Mouse (Mus musculus): Measurements from ENCODE around the gene Pycard.
"Not testable (repeated sequence)": the region's sequence is repeated elsewhere in the genome, so short reads cannot be mapped to it uniquely, and the experiment has no call there.

Gene Pycard

DNA sequence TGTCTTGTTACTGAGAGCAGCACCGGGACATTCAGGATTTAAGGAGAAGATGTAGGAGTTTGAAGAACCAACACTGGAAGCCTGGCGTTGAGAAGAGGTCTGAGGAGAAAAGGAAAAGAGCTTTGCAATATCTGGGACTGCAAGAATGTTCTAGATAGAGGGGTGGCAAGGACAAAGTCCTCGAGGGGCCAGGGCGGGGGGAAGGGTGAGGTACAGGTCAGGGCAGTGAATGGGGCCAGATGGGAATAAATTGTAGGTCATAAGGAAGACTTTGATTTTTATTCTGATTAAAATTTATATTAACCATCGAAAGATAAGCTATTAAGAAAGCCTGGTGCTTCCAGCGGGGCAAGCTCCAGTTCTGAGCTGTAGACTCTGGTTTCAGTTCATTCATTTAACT lies 9.4 kb upstream of the Pycard start:
- no peak for DNase-seq

DNA sequence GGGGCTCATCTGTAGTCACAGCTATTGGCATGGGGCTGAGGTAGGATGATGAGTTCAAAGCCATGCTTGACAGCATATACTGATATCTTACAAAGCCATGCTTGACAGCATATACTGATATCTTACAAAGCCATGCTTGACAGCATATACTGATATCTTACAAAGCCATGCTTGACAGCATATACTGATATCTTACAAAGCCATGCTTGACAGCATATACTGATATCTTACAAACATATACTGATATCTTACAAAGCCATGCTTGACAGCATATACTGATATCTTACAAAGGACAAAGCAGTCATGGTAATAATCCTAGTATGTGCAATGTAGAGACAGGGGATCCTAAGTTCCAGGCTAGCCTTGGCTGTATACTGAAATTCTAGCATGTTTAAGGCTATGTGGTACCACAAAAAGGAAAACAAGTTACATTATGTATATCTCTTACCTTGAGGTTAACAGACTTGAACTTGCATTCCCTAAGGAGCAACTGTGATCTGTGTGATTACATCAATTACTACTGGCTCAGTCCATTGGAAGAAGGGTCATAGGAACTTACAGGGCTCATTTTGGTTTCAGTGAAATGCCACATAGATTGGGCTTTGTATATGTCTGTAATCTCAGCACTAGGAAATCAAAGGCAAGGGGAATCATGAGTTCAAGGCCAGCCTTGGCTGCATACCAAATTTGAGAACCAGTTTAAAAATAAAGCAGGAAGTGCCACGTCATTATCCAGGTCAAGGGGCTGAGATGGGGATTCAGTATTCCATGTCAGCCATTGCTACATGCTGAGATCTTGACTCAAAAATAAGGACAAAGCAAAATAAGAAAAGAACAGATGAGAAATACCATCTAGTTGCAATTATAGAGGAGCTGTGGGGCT lies 6.6 kb upstream of the Pycard start:
- DNase-seq = no peak

DNA sequence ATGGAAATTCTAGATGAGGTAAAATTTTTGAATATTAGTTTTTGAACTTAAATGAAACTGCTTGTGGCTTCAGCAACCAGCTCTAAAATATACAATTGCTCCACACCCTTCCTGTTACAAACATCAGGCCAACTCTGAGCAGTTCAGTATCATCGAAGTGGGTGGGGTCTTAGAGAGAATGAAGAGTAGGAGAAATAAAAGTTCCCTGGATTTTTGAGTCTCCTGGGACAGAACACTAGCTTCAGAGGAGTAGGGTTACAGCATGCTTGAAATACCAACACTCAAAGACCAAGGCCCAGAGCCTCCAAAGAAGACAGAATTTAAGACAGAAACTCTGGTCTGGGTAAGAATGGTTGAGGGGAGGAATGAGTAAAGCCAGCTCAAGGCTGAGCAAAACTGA lies 5.8 kb upstream of the Pycard start:
- DNase-seq = no peak

DNA sequence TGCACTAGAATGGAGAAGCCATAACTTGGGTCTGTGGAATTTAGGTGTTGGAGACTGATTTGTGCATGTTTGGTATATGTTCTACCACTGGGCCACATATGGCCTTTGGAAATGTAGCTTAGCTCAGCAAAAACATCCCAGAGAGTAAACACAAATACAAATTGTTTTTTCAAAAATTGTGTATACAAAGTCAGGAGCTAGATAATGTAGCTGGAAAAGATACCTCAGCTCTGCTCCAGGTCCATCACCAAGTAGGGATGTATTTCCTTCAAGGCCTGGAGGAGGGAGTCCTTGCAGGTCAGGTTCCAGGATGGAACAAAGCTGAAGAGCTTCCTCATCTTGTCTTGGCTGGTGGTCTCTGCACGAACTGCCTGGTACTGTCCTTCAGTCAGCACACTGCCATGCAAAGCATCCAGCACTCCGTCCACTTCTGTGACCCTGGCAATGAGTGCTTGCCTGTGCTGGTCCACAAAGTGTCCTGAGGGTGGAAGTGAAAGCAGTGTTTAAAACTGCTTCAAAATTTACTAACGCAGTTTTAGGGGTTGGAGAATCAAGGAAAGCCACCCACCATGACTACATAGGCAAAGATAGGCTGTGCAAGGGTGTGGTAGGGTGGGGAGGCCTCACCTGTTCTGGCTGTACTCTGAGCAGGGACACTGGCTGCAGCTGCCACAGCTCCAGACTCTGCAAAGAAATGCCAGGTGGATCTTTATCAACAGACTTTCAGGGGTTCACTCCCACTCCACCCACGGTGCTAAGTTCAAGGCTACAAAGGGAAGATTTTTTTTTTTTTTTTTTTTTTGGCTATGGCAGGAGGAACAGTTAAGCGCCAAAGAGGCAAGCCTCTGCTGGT lies 953 bp downstream of the Pycard start:
- peak in 1 of 2 experiments; percentile 53 for DNase-seq

DNA sequence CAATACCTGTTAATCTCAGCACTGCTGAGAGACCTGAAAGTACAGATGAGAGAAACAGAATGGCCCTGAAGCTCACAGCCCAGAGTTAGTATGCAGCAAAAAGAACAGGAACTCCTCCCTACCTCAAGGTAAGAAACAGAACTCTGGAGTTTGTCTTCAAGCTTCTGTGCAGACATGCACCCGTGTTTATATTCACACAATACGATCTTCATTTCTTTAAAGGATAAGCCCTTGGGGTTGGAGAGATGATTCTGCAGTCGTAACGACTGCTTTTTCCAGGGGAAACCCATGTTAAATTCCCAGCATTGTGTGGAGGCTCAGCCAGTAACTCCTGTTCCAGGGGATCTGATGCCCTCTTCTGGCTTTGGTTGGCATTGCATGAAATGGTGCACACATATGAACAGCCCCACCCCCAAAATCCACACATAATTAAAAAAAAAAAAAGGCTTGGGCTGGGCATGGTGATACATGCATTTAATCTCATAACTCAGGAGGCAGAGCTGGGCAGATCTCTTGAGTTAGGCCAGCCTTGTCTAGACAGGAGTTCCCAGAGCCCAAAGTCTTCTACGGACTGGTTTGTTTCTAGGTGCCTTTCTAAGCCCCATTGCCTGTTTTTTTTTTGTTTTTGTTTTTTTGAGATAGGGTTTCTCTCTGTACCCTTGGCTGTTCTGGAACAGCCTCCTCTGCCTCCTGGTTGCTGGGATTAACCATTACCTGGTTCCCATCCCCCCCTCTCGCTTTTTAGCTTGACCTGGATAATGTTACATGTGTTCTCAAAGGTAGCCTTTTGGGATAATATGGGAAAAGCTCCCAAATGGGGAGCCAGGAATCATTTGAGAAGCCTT lies 1.8 kb downstream of the Pycard start:
- DNase-seq = peak; percentile 55 to 65

DNA sequence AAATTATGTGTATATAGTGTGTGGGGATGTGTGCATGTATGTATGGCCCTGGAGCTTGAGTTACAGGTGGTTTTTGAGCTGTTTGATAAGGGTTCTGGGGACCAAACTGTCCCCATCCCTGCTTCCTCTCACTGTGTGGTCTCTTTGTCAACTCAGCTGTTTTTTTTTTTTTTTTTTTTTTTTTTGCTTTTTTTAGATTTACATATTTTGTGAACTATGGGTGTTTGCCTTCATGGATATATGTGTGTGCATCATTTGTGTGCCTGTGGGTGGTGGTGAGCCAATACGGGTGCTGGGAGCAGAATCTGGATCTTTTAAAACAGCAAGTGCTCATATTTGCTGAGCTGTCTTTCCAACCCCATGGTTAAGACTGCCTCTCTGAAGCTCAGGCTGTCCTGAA lies 4.8 kb downstream of the Pycard start:
- no peak for DNase-seq

DNA sequence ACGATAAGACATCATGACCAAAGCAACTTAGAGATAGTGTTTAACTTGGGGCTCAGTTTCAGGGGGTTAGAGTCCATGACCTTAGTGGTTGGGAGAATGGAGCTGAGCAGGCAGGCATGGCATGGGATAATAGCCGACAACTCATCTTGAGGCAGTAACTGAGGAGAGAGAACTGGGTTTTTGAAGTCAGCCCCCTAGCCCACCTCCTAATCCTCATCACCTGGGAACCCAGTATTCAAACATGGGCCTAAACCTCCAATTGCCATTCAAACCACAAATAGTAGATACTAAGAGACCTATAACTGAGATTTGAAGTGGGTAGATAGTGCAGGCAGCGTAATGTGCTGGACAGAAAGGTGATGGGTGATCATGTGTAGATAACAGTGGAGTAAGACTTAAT lies 13.1 kb downstream of the Pycard start:
- no peak for DNase-seq

DNA sequence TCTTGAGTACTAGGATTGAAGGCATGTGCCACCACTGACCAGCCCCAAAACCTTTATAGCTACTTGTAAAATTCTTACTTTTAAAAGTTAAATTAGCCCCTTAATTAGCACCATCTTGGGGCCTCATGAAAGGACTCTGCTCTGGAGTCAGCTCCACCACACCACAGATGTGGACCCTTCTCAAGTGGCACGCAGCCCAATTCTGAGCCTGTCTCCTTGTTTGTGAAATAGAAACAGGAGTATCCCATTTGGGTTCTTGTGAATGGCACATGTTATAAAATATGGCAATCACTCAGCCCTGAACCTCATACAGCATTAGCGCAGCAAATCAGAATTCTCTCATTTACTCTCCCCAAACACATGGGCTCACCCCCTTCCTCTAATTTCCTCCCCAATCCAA lies 14.8 kb downstream of the Pycard start:
- DNase-seq = no peak

DNA sequence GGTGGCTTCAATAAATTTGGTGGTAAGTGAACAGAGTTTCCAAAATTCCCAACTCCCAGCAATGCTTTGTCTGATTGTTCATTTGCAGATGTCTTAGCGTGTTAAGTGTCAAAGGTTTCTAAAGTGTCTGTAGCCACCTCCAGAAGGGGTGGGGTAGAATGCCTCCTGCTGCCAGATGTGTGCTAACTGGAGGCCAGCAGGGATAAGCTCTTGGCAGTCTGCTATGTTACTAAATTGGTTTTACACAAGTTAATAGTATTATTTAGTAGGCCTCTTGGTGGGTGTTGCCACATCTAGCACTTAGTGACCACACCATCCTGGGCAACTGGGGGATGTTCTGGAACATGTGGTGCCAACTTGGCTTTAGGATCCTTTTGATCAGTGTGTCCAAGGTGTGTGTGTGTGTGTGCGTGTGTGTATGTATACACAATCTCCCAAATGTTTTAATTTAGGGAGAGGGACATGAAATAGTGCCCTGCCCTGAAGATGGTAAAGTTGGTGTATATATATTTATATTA lies 19.2 kb downstream of the Pycard start:
- no peak for DNase-seq

DNA sequence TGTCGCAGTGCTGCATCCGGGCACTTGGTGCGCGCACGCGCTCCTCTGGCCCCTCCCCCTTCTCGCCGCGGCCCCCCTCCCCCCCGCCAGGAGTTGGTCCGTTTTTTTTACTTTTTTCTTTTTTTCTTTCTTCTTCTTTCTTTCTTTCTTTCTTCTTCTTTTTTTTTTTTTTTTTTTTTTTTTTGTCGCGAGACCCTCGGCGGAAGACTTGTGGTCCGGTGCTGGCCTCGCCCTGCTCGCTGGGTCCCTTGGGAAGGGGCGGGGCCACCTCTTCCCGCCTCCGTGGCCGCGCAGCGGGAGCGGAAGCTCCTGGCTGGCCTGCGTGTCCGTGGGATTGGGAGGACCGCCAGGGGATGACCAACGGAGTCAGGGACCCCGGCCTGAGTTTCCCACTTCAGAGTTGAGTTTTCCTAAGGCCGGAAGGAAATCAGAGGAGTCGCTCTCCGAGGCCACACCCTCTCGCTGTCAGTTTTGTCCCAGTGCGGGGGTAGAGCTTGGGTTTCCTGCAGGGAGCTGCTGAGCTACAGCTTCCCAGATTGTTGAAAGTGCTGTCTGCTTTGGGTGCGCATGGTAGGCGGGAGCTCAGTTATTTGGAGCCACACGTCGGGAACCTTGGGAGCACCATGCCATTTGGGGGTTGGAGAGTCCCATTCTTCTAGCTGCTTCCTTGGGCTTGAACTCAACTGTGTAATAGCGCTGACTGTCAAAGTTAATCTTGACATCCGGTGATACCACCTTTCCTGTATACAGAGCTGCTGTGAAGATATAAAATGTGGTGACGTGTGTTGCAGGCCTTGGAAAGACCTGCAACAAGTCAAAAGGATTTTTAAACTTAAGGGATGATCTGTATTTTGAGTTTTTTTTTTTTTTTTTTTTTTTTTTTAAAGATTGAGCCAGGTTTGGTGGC lies 25.5 kb downstream of the Pycard start:
- DNase-seq = peak; percentile 53 to 72

DNA sequence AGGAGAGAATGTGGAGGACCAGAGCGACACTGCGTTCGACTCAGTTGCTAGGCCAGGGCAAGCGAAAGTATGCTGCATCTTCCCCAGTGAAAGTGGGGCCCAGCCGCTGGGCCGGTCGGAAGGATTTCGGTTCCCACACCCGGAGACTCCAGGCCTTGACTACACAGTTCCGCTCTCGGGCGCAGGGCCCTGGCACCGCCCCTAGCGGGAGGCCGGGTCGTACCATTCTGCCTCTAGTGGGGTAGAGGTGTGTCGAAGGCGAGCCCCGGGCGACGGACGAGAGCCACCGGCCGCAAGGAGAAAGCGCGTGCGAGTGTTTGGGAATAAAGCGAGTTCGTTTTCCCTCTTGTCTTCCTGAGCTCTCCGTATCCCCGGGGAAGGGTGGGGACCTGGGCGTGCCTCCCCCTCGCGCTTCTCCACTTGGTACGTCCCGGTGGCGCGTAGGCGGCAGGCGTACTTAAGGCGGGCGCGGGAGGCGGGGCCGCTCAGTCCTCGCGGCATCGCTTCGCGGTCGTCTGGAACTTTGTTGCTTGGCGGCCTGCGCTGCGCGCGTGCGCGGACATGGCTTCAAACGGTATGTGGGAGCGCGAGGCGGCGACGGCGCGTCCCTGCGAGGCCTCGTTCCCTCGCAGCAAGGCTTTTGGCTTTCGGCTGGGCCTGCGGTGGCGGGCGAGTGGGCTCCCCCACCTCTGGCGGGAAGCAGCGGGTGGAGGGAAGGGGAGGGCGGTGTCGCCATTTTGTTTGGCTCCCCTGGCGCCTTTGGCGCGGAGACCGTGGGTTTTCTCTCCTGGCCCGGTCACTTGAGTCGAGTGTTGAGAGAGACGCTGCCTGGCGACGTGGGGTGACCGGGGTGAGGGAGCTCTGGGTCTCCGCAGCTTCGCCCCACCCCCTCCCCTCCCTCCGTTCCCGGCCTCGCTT lies 26.4 kb downstream of the Pycard start, which contains the start of gene Fus:
Fus (plus strand) TSS at position 454 of the 918 bp plus-strand sequence.
- peak; percentile 86 to 91 for DNase-seq

DNA sequence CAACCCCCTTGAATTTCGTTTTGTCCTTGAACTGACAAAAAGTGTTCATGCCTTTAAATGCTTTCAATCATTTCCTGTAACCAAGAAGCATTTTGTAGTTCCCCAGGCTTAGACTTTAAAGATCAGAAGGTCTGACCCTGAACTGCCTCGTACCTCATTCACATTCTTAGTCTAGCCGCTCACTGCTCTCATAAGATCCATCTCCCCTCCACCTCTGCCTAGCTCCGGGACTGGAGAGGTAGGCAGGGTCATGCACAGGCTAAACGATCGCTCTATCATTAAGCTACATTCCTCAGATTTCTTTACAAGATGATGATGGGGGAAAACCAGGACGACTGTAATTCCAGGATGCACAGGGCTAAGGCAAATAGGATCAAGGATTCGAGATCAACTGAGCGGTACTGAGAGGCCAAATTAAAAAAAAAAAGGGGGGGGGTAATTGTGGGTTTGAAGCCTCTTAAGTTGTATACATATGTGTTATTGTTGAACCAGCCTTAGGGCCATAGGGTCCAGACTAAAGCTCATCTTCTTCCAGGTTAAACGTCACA lies 27.2 kb downstream of the Pycard start:
- DNase-seq = peak in 1 of 2 experiments; percentile 17

DNA sequence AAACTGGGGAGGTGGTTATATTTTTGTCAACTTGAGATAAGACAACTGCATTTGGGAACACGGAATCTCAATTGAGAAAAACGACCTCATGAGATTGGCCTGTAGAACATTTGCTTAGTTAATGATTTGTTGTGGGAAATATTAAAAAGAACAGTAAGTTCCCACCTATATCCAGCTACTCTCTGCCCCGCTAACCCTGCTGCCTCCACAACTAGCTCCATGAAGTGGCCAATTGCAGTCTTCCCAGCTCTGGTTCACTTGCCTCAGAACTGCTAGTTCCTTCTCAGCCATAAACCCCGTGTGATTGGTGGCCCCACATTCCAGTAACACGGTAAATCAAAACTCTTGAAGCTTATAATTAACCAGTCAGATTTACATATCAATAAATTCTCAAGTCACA lies 34.3 kb downstream of the Pycard start:
- DNase-seq = no peak

DNA sequence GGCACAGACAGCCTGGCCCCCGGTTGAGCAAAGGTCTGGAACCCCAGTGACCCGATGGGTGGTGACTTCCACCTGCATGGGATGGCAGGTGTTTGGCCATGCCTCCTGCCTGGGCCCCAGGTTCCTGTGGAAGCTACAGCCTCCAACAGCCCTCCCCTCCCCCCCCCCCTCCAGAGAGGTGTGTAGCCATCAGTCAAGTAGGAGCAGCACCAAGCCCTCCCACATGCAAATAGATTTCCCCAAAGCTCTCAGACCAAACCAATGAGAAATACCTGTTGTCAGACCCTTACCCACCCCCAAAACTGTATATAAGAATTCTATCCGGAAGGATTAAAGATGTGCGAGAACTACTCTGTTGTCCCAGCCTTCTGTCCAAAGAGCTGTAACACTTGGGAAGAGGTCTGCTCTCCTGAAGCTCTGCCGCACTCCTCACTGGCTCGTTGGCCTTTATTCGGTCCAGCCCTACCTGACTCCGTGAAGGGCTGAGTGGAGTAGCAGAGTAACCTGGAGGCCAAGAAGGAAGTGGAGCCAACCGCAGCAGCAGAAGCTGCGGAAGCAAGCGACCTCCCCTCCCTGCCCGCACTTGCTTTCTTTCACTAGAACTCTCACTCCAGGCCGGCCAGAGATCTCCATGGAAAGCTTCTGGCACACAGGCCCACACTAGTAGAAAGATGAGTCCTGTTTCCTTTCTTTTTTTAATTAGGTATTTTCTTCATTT lies 40.6 kb downstream of the Pycard start:
- DNase-seq = no peak

DNA sequence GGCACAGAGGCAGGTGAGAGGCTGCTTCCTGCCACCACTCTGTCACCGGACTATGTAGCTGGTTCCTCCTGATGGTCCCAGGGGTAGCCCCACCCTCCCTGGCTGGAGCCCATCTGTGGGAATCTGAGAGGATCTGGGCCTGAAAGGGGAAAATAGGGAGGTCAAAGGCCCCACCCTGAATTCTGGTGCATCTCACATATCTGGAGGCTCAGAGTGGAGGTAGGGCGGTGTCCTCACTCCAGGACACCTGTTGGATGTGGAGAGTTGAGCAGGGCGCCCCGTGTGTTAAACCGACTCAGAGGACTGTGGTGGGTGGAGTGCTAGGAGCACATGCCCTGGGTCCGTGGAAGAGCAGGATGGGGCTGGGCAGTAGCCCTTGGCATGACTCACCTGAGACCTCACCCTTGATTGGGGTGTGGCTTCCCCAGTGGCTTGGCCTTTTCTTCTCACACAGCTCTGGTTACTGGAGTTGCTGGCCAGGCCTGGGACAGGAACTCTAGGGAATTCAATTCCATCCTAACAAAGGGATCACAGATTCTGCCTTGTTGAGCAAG lies 47.1 kb downstream of the Pycard start, which contains the start of gene Prss36:
Prss36 (minus strand) TSS at position 256 of the 554 bp plus-strand sequence.
- DNase-seq = no peak

DNA sequence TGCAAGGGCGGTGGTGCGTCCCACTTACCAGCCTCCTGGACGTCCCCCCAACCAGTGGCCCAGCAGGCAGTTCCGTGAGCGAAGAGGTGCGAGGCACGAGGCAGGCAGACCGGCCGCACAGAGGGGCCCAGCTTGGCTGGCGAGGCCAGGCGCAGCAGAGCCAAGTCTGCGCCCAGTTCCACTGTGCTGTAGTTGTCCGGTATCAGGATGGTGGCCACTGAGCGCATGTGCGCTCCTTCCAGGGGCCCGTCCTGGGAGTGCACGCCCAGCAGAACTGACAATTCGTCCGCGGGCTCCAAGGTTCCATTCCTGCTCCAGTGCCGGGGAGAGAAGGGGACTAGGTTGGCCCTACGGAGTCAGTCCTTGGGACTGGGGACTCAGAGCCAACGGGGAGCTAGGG lies 49.1 kb downstream of the Pycard start:
- DNase-seq = no peak

DNA sequence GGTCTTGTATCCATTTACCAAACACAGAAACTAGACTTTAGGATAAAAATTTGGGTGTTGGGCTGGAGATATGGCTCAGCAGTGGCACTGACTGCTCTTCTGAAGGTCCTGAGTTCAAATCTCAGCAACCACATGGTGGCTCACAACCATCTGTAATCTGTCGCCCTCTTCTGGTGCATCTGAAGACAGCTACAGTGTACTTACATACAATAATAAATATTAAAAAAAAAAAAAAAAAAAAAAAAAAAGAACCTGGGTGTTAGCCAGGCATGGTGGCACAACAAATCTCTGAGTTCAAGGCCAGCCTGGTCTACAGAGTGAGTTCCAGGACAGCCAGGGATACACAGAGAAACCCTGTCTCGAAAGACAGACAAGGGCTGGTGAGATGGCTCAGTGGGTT lies 51.6 kb downstream of the Pycard start:
- DNase-seq = not testable (repeated sequence)
